Mouse (Mus musculus): ENCODE measurements at regions not wholly inside any gene's neighbourhood (a gene's known extent, or its start where the extent isn't known, plus 50 kb on each side); places are given as distances from the start of the nearest gene placed in this dataset.

DNA sequence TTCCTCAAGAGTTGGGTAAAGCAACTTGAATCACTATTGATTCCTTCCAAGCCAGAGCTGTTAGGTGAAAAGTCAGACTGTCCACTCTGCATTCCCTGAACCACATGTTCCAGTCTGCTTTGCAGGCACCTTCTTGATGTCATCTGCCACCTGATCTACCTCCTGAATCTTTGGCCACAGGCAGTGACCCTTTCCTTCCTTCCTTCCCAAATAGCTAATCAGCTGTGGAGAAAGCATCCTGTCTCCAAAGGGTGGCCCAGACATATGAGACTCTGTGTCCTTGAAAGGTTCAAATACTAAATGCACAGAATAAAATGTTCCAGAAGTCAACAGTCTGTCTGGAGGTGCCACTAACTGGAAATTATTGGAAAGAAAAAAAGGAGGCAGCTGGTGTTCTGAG is 107.6 kb upstream of the Pabpc6 start:
- dilution Hi-C loops (cut with MboI; ENCODE audit: extremely low pct_ligation_motif_present, extremely low pct_unique_long_range_greater_than_20kb, low sequenced_read_pairs): no loop called here
- H3K9me3 ChIP-seq (replicated peaks; ENCODE audit: low read length): no peaks in the 10 kb centered on the region
- H3K27ac ChIP-seq (ENCODE audit: insufficient read depth, low read depth): no peak overlapping the region

DNA sequence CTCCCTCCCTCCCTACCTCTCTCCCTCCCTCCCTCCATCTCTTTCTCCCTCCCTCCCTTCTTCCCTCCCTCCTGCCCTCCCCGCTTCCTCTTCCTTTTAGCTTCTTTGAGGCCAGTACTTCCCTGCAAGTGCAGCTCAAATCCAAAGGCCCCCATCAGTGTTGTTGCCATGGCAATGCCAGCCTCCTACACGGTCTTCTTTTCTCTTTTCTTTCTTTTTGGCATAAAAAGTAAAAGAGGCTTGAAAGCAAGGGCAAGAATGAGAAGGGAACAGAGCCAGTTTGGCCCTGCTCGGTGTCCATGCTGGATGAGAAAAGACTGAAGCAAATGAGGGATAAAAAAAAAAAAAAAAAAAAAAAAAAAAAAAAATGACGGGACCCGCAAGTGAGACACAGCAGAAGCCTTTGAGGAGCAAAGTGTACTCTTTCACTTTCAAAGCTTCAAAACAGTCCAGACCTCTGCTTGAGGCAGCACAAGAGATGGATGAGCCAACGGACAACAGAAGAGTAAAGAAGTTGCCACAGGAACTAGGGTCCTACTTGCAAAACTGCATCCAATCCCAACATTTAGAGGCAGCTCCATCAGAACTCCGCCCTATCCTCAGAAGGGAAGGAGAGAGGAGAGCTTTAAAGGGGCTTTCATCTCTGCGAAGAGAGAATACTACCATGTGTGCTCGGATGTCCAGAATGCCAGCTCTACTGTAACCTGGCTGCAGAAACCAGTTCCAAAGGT is 106.9 kb upstream of the Pabpc6 start:
- Histone ChIP-seq H3K36me3 (replicated peaks in 1 of 2; ENCODE audit: control insufficient read depth in 1 of 2, insufficient read depth in 1 of 2, low read length in 1 of 2) (no peaks in the 10 kb centered on the region), H3K27me3 (replicated peaks) (no peaks in the 10 kb centered on the region), H3K4me2 (ENCODE audit: insufficient read depth, low read depth, poor library complexity, severe bottlenecking) (no peak overlapping the region), H3K27ac (ENCODE audit: insufficient read depth, low read depth) (no peak overlapping the region), H3K4me3 (replicated peaks in 1 of 3; ENCODE audit: low read depth in 2 of 3, low read length in 2 of 3, poor library complexity in 1 of 3) (no peak overlapping the region), H3K9ac (ENCODE audit: insufficient read depth, low read depth) (no peak overlapping the region), H3K79me2 (replicated peaks; ENCODE audit: control insufficient read depth, extremely low read depth, insufficient read depth, poor library complexity, severe bottlenecking) (no peaks in the 10 kb centered on the region), H3K4me1 (ENCODE audit: control insufficient read depth in 1 of 2, insufficient read depth in 2 of 2) (peaks cover 0 to 25% of the 10 kb centered on the region in 2 experiments; a peak in 2 of 4 replicates), H3K9me3 (replicated peaks; ENCODE audit: low read length) (no peaks in the 10 kb centered on the region)
- DNase-seq (ENCODE audit: extremely low read depth): no peak
- TF ChIP-seq HCFC1 (IDR thresholded peaks at IDR 0.05; ENCODE audit: low read depth, low read length): no peak
- no peak for TF ChIP-seq MYC (IDR thresholded peaks at IDR 0.05; ENCODE audit: low read depth, low read length)
- TF ChIP-seq NRF1 (IDR thresholded peaks at IDR 0.05; ENCODE audit: low read depth, low read length): no peak
- in situ Hi-C loops (cut with MboI; ENCODE audit: low pct_ligation_motif_present, low pct_unique_long_range_greater_than_20kb, low sequenced_read_pairs) (no loop called here), dilution Hi-C loops (cut with MboI; ENCODE audit: extremely low pct_ligation_motif_present, extremely low pct_unique_long_range_greater_than_20kb, low sequenced_read_pairs) (no loop called here)

More for the DNA sequence above, 107.6 kb upstream of the Pabpc6 start:
- in situ Hi-C loops (cut with MboI; ENCODE audit: low pct_ligation_motif_present, low pct_unique_long_range_greater_than_20kb, low sequenced_read_pairs): no loop called here
- H3K4me1 ChIP-seq (ENCODE audit: control insufficient read depth in 1 of 2, insufficient read depth in 2 of 2): peaks cover 0 to 25% of the 10 kb centered on the region in 2 experiments; a peak in 2 of 4 replicates
- no peaks in the 10 kb centered on the region for H3K79me2 ChIP-seq (replicated peaks; ENCODE audit: control insufficient read depth, extremely low read depth, insufficient read depth, poor library complexity, severe bottlenecking)
- TF ChIP-seq SIN3A (IDR thresholded peaks at IDR 0.05; ENCODE audit: low read length) (no peak), CHD2 (IDR thresholded peaks at IDR 0.05; ENCODE audit: low read length) (no peak), RCOR1 (conservative IDR thresholded peaks at IDR 0.05; ENCODE audit: low read depth, low read length) (no peak), MAFK (IDR thresholded peaks at IDR 0.05; ENCODE audit: insufficient replicate concordance, low read length) (no peak), ETS1 (conservative IDR thresholded peaks at IDR 0.05; ENCODE audit: low read depth, low read length) (no peak), NELFE (IDR thresholded peaks at IDR 0.05; ENCODE audit: low read depth, low read length) (no peak), E2F4 (IDR thresholded peaks at IDR 0.05; ENCODE audit: insufficient replicate concordance, low read depth, low read length) (no peak), MEF2A (IDR thresholded peaks at IDR 0.05; ENCODE audit: borderline replicate concordance, low read depth, low read length) (no peak), JUND (conservative IDR thresholded peaks at IDR 0.05; ENCODE audit: low read depth, low read length) (no peak), ZC3H11A (IDR thresholded peaks at IDR 0.05; ENCODE audit: low read depth, low read length) (no peak), POLR2AphosphoS2 (IDR thresholded peaks at IDR 0.05; ENCODE audit: low read depth, low read length) (no peak), MXI1 (IDR thresholded peaks at IDR 0.05; ENCODE audit: low read depth, low read length) (no peak), GABPA (IDR thresholded peaks at IDR 0.05; ENCODE audit: insufficient replicate concordance, low read depth, low read length) (no peak), MAX (IDR thresholded peaks at IDR 0.05; ENCODE audit: low read length) (no peak), USF2 (conservative IDR thresholded peaks at IDR 0.05; ENCODE audit: low read depth, low read length) (no peak), ZNF384 (IDR thresholded peaks at IDR 0.05; ENCODE audit: low read depth, low read length) (no peak), POLR2A (IDR thresholded peaks at IDR 0.05; ENCODE audit: low read depth, low read length) (no peak), JUN (IDR thresholded peaks at IDR 0.05; ENCODE audit: insufficient read depth, low read depth, low read length) (no peak)
- H3K9ac ChIP-seq (ENCODE audit: insufficient read depth, low read depth): no peak overlapping the region
- no peak for DNase-seq (ENCODE audit: extremely low read depth)
- no peaks in the 10 kb centered on the region for H3K27me3 ChIP-seq (replicated peaks)
- no peak overlapping the region for H3K4me3 ChIP-seq (replicated peaks in 1 of 3; ENCODE audit: low read depth in 2 of 3, low read length in 2 of 3, poor library complexity in 1 of 3)
- H3K4me2 ChIP-seq (ENCODE audit: insufficient read depth, low read depth, poor library complexity, severe bottlenecking): no peak overlapping the region
- no peaks in the 10 kb centered on the region for H3K36me3 ChIP-seq (replicated peaks in 1 of 2; ENCODE audit: control insufficient read depth in 1 of 2, insufficient read depth in 1 of 2, low read length in 1 of 2)
